Mouse (Mus musculus): ENCODE measurements at regions not wholly inside any gene's neighbourhood (a gene's known extent, or its start where the extent isn't known, plus 50 kb on each side); places are given as distances from the start of the nearest gene placed in this dataset.

DNA sequence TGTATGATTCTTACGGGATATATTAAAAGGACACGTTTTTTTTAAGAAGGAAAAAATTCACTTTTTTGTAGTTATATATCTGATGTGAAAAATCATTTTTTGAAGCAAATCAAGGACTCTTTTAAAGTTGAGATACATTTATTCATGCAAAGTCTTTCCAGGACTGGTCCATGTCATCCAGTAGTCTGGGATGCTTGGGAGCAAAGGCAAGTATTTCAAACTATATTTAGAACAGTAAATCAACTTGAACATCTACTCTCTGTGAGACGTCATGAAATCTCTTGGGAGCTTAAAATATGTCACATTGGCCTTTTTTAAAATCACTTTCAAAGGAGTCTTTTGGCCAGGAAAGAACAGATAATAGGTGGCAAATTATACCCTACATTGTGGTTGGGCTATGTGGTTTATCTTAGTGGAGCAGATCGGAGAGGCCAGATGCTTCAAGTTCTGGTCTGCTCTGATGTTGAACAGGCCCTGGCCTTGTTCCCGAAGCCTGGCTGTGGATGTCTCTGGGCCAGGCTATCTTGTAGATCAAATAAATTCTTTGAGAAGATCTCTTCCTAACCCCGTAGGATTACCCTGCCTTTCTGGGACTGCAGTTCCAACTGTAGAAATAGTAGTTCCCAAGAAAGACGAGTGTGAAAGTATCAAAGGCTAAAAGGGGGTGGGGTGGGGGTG, 936.8 kb upstream of the Lcorl start:
- no peak for DNase-seq (ENCODE audit: low read depth, low spot score)

DNA sequence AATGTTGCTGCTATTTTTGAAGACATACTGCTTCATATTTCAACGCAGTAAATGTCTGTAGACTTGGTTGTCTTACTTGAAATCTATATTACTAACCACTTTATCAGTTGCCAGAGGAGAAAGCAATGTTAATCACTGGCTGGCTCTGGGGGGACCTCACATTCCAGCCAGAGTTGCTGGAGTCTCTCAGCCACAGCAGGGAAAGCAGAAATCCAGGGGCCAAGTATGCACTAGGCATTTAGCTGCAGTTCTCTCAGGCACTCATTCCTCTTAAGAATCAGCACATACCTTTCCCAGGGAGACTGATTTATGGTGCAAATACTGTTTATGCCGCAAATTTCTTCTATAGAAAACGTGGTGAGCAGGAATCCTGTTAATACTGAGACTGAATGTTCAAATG, 933.6 kb upstream of the Lcorl start:
- no peak for DNase-seq (ENCODE audit: low read depth, low spot score)

- DNase-seq (ENCODE audit: low read depth, low spot score), result no peak
Observed at GRCm38 (mm10) chr5:46790536-46790935, 933.1 kb upstream of the Lcorl start.

DNA sequence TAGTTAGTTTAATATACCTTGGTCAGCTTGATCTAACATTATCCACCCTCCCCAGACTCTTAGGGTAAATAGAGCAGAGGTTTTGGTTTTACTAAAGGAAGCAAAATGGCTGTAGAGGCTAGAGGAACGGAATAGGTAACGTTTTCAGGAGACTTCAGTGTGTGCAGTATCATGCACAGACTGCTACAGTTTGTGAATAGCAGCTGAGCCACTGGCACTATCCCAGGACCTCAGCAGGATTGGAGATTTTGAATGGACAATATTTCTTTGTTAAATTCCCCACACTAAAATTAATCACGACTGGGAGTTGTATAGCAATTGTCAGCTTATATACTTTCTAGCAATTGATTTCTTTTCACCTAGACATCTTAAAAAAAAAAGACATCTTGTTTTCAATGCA, 929.7 kb upstream of the Lcorl start:
- no peak for DNase-seq (ENCODE audit: low read depth, low spot score)

DNA sequence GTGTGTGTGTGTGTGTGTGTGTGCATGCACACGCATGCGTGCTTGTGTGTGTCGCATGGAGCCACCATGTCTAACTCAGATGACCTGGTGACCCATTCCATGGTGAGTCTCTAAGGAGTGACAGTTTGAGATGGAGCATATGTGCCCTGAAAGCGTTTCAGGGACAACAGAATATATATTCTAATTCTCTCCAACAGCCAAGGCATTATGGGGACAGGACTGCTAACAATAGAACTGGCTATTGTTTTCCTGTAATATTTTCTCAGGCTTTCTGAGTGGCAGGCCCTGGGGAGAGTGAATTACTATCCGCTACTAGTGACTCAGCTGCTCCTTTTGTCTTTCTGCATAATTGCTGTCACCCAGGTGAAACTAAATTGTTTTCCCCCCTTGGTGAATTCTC, 898.7 kb upstream of the Lcorl start:
- no peak for DNase-seq (ENCODE audit: low read depth, low spot score)

GRCm38 (mm10) chr5:46740034-46740582, 882.7 kb upstream of the Lcorl start:
- DNase-seq (ENCODE audit: low read depth, low spot score), result no peak

- DNase-seq (ENCODE audit: low read depth, low spot score), result no peak
Observed at GRCm38 (mm10) chr5:46732510-46732909, 875.1 kb upstream of the Lcorl start.

GRCm38 (mm10) chr5:46732025-46732424, 874.6 kb upstream of the Lcorl start:
- DNase-seq (ENCODE audit: low read depth, low spot score), result no peak

DNA sequence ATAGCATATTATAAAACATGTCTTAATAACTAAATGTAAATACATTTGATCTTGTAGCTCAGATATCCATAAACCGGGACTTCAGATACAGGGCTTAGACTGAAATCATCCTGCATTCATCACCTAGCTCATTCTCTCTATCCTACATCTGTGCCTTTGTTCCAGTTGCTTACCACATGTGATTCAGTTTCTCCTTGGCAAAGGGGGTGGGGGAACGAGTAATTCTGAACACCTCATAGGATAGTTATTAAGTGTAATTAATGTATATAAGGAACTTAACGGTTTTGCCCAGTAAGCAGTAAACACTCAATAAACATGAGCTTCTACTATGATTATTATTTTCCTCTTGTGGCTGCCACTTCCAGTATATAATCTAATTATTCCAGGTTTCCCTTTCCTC, 873.9 kb upstream of the Lcorl start:
- no peak for DNase-seq (ENCODE audit: low read depth, low spot score)

- no peak for DNase-seq (ENCODE audit: low read depth, low spot score)
Observed at GRCm38 (mm10) chr5:46709596-46709995, 852.2 kb upstream of the Lcorl start.

DNA sequence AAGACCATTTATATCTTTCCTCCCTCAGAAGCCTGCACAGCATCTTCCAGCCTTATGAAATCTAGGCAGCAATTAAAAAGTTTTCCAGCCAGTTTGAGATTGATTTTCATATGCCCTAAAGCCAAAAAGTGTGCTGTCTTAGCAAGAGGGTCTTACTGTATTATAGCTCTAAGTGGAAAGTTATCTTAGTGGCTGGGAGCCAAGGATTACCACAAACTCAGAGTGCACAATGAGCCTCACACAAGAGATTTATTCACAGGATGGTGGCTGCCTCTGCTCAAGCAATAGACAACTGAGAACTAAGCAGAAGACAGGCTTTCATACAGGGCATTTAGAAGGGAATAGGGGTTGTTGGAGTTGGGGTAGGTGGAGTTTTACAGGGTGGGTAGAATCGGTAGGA, 850.4 kb upstream of the Lcorl start:
- DNase-seq (ENCODE audit: low read depth, low spot score), result no peak

- no peak for DNase-seq (ENCODE audit: low read depth, low spot score)
Observed at GRCm38 (mm10) chr5:46707021-46707420, 849.6 kb upstream of the Lcorl start.

GRCm38 (mm10) chr5:46678007-46678406, 820.6 kb upstream of the Lcorl start:
- DNase-seq (ENCODE audit: low read depth, low spot score), result no peak

GRCm38 (mm10) chr5:46674810-46675502, 817.5 kb upstream of the Lcorl start:
- DNase-seq (ENCODE audit: low read depth, low spot score), result no peak

GRCm38 (mm10) chr5:46673413-46673812, 816.0 kb upstream of the Lcorl start:
- DNase-seq (ENCODE audit: low read depth, low spot score), result no peak

DNA sequence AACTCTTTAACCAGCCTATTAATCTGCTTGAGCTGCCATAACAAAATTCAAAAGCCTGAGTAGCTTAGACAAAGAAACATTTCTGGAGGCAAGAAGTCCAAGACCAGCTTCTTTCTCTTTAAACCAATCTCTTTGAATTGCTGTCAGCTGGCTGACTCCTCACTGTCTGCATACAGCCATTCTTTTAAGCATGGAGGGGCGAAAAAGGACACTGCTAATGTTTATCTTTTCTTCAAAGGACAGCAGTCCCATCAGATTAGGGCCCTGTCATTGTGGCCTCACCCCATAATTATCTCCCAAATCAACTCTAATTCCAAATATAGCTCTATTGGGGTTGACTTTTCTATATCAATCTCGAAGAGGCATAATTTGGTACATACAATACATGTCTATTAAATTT, 813.1 kb upstream of the Lcorl start:
- no peak for DNase-seq (ENCODE audit: low read depth, low spot score)

DNA sequence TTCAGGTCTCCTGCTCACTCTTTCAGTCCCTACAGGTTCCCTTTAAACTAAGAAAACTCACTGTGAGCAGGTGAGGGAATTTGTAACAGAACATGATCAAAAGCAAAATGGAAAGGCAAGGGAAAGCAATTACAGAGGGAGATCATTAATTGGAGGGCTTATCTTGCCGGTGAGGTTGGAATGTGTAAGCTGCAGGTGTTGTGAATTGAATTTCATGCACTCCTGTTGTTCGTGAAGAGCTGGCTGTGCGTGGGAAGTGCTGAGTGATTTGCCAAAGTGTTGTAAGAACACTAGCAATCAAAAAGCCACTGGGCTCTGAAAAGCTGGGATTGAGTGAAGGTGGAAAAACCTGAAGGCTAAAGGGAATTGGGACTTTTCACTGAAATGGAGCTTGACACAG, 808.8 kb upstream of the Lcorl start:
- DNase-seq (ENCODE audit: low read depth, low spot score), result no peak

- no peak for DNase-seq (ENCODE audit: low read depth, low spot score)
Observed at GRCm38 (mm10) chr5:46657065-46657464, 799.6 kb upstream of the Lcorl start.

- DNase-seq (ENCODE audit: low read depth, low spot score), result no peak
Observed at GRCm38 (mm10) chr5:46654189-46654588, 796.8 kb upstream of the Lcorl start.

DNA sequence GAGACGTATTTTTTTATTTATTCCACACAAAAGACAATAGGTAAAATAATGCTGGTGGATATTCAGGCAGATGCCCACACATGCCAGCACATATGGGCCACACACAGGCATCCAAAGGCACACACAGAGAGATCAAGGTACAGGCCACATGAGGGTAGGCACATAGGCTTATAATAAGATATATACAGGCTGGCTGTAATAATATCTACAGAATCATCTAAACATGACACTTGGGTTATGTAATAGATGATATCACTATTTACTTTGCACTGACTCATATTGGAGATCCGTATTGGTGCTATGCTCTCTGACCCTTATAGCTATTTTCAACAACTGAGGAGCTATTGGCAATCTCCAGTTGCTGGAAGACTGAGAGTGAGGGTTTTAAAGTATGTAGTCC, 785.6 kb upstream of the Lcorl start:
- no peak for DNase-seq (ENCODE audit: low read depth, low spot score)

GRCm38 (mm10) chr5:46635116-46635668, 777.8 kb upstream of the Lcorl start:
- DNase-seq (ENCODE audit: low read depth, low spot score), result no peak

Data from telencephalon, adult 2 months (tissue).